Mouse (Mus musculus): ENCODE measurements at regions not wholly inside any gene's neighbourhood (a gene's known extent, or its start where the extent isn't known, plus 50 kb on each side); places are given as distances from the start of the nearest gene placed in this dataset.

GRCm38 (mm10) chr1:77947894-77948293 lies 249.0 kb downstream of the Pax3 start:
- ChIA-PET CTCF (interaction anchor here in 2 of 4 experiments (0.6 to 0.9 kb wide), 3 partner anchors 9 to 32 kb away, joined by 3 to 4 read pairs (median 4); no protein-coding TSS in a partner anchor), POLR2A (interaction anchor here in 3 of 4 experiments (0.6 to 0.7 kb wide), 3 partner anchors 25 to 433 kb away, joined by 3 read pairs; no protein-coding TSS in a partner anchor)

DNA sequence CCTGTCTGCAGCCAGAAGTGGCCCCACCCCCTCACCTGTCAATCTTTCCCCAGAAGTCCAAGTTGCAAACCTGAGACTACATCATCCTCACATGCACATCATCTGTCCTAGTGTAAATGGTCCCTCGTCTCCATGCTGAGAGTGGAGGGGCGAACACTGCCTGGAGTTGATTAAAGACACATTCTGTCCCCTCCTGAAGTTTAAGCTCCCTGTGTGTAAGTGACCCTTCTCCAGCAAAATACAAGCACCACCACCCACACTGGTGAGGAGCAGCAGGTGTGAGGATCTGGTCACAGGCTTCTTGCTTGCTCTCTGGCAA lies 252.6 kb downstream of the Pax3 start:
- CTCF ChIA-PET: interaction anchor here in 2 of 4 experiments (0.6 to 1.7 kb wide), 4 partner anchors 28 to 442 kb away, joined by 3 to 11 read pairs (median 4); no protein-coding TSS in a partner anchor
- POLR2A ChIA-PET: interaction anchor here in 2 of 4 experiments (0.6 to 0.7 kb wide), 2 partner anchors 65 to 270 kb away, joined by 3 to 7 read pairs; no protein-coding TSS in a partner anchor

DNA sequence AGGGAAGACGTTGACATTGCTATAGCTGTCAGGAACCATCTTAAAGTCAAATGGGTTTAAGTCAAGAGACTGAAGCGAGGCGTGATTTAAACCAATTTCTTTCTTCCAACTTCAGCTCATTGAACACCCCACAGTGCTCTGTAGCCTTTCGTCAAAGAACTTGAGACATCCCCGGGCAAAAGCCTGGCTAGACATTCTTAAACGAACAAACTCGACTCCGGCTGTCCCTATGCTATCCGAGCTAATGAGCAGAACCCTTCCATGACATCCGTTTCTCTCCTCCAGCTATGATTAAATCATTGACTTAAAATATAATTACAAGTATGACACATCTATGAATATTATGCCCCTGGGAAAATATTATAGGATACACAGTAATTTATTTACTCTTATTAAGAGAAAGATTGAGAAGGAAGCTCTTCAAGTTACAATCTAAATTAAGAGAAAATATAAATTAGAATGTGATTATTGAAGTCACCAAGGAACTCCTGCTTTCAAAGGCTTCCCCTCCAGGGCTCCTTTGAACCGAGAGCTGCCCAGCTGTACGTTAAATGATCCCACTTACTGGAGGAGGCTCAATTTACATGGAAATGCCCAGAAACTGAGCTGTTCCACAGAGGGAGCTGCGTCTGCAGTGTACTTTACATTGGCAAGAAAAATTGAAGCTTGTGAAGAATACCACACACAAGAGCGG lies 253.2 kb downstream of the Pax3 start:
- CTCF ChIA-PET: interaction anchor here in 2 of 4 experiments (0.6 to 1.7 kb wide), 4 partner anchors 28 to 442 kb away, joined by 3 to 11 read pairs (median 4); no protein-coding TSS in a partner anchor
- POLR2A ChIA-PET: interaction anchor here in 1 of 4 experiments (0.6 kb wide), 1 partner anchor 271 kb away, joined by 7 read pairs; no protein-coding TSS in a partner anchor

- ChIA-PET POLR2A (no interaction called here), CTCF (interaction anchor here in 1 of 4 experiments (1.3 kb wide), 1 partner anchor 29 kb away, joined by 5 read pairs; no protein-coding TSS in a partner anchor)
Observed at GRCm38 (mm10) chr1:77943101-77943500, 253.8 kb downstream of the Pax3 start.

GRCm38 (mm10) chr1:77933095-77933766 lies 263.7 kb downstream of the Pax3 start:
- POLR2A ChIA-PET: interaction anchor here in 2 of 4 experiments (0.6 to 0.7 kb wide), 2 partner anchors 363 to 1103 kb away, joined by 3 to 6 read pairs; no protein-coding TSS in a partner anchor

DNA sequence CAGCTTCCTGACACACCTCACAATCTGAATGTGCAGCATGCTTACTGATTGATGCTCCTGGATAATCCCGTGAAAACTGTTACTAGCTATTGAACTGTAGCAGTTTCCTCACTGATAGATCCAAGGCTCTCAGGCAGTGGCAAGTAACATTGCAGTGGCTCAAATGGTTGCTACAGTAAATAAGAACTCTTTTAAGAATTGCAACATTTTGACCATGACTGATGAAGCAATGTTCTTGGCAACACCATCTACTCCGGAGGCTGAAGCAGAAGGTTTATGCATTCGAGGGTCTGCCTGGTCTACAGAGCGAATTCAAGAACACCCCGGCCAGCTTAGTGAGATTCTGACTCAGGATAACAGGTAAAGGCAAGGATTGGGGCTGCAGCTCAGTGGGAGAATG lies 264.7 kb downstream of the Pax3 start:
- CTCF ChIA-PET: interaction anchor here in 1 of 4 experiments (0.6 kb wide), 1 partner anchor 518 kb away, joined by 3 read pairs; no protein-coding TSS in a partner anchor
- POLR2A ChIA-PET: no interaction called here

More at GRCm38 (mm10) chr1:77933095-77933766, 263.7 kb downstream of the Pax3 start:
- CTCF ChIA-PET: interaction anchor here in 1 of 4 experiments (0.9 kb wide), 1 partner anchor 15 kb away, joined by 4 read pairs; no protein-coding TSS in a partner anchor

DNA sequence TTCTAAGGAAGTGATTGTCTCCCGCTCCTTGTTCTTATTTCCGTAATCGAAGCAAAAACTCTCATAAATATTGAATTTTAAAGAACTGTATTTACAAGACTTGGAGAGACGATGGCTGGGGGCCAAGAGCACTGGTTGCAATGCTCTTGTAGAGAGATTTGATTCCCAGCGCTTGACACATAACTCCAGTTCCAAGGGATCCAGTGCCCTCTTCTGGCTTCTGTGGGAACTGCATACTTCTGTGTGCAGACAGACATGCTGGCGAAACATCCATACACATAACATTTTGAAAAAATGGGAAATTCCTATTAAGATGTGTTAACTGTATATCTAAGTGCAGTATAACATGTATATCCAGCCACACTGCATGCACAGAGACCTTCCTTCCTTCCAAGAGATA lies 266.3 kb downstream of the Pax3 start:
- CTCF ChIA-PET: no interaction called here
- POLR2A ChIA-PET: no interaction called here

DNA sequence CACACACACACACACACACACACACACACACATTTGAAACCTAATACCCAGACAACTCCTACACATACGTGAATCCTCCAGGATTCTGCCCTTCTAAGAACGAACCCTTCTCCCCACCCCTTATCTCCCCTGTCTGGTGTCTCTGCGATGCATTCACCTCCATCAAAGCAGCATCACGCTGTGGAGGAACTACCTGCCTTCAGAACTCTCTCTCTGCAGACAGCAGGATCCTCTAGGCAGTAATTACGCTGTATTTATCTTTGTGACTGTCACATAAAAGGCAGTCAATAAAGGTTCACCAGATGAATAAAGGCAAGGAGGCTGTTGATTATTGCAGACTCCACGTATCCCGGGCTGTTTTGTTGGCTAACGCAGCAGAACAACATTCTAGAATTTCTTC lies 267.4 kb downstream of the Pax3 start:
- ChIA-PET CTCF (no interaction called here), POLR2A (no interaction called here)

DNA sequence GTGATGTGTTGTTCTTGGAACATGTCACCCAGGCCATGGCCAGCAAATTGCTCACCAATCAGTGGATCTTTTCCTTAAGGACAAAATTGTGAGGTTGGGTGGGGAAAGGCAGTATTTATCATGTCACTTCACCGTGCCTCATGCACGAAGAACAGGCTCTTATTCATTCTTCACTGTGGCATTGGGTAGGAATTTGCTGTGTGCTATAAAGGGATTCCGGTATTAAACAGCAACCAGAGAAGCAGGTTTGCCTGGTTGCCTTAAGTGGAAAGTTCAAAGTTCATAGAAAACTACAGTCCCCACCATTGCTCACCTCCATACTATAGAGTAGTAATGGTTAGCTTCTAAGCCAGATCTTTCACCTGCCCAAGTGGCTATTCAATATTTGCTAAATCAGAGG lies 270.8 kb downstream of the Pax3 start:
- CTCF ChIA-PET: interaction anchor here in 1 of 4 experiments (0.7 kb wide), 1 partner anchor 859 kb away, joined by 5 read pairs; no protein-coding TSS in a partner anchor
- POLR2A ChIA-PET: interaction anchor here in 2 of 4 experiments (0.7 to 1.1 kb wide), 2 partner anchors 11 to 346 kb away, joined by 3 read pairs; no protein-coding TSS in a partner anchor

DNA sequence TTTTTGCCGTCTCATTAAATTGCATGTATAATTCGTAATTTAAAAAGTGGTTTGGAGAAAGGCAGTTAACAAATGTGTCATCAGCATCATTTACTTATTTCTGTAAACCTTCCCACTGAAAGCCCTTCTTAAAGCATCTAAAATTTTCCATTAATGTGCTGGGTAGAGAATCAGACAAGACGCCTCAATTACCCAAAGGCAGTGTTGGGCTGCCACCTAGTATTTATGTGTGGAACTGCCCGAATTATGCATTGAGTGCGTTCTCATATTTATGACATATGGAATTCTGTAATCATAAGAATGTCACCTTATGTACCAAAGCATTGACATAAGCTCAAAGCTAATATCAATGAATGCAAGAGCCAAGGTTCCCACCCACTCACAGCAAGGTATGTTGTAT lies 300.7 kb downstream of the Pax3 start:
- ChIA-PET POLR2A (no interaction called here), CTCF (no interaction called here)

DNA sequence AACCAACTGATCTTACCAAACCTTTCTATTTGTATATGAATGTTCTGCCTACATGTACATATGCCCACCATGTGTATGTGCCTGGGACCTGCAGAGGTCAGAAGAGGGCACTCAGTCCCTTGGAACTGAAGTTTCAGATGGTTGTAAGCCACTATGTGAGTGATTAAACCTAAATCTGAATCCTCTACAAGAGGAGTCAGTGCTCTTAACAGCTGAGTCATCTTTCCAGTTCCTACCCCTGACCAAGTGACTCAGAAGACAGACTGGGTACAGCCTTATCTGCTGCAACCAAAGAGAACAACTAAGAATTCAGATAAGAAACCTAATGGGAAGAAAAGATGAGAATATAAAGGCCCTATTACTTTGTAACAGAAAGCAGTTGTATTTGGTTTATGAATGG lies 317.9 kb downstream of the Pax3 start:
- CTCF ChIA-PET: no interaction called here

GRCm38 (mm10) chr1:77870125-77870524 lies 326.8 kb downstream of the Pax3 start:
- POLR2A ChIA-PET: no interaction called here
- CTCF ChIA-PET: no interaction called here

More for the DNA sequence above, 317.9 kb downstream of the Pax3 start:
- POLR2A ChIA-PET: no interaction called here

GRCm38 (mm10) chr1:77869174-77869573 lies 327.8 kb downstream of the Pax3 start:
- CTCF ChIA-PET: no interaction called here
- POLR2A ChIA-PET: no interaction called here

GRCm38 (mm10) chr1:77859931-77860330 lies 337.0 kb downstream of the Pax3 start:
- CTCF ChIA-PET: no interaction called here
- POLR2A ChIA-PET: no interaction called here

DNA sequence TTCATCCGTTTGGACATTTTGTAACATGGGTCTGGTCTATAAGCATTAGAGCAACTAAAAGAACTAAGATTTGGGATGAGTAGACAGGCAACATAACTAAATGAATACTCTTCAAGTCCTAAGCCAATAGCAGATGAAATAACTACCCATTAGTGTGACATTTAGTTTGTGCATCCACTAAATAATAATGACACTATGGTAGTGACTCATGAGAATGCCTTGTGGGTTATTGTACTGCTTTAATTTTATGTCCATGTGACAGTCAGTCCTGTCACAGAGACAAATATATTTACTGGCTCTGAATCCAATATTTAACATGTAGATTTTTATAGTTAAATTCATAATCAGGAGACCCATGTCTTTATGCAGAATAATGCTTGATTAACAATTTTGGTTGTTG lies 339.5 kb upstream of the Epha4 start:
- ChIA-PET POLR2A (no interaction called here), CTCF (no interaction called here)

DNA sequence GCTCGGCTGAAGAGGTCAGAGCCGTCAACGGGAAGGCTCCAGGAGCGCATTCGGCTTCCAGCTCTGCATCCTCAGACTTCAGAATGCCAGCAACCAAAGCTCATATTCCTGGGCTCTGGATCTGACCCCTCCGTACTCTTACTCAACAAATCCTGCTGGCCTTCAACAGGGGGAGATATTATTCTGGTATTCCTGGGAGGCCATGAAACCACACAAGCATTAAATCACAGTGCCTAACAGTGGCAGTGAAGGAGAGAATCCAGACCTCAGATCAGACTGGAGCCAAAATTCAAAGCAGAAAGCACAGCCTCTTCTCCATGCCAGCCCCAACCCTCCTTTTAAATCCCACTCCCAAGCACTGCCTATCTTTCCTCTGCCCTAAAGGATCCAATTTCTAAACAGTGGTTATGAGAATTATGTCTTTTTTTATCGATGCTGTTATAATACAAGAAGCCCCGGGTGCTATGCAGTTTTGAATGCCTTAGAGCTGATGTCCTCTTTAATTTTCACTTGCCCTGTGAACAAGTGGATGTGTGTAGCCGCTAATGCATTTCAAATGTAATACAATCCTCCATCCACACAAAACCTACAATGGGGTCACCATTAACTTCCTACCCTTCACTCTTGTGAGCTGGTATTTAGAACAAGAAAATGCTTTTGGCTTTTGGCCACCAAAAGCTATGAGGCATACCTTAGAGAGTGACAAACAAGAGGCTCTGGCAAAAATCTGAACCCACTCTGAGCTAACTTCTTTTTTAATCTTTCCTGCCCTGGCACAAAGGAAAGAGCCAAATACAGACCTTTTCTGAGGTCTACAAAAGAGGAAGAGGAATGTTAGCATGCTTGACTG lies 333.1 kb upstream of the Epha4 start:
- CTCF ChIA-PET: no interaction called here
- POLR2A ChIA-PET: no interaction called here

DNA sequence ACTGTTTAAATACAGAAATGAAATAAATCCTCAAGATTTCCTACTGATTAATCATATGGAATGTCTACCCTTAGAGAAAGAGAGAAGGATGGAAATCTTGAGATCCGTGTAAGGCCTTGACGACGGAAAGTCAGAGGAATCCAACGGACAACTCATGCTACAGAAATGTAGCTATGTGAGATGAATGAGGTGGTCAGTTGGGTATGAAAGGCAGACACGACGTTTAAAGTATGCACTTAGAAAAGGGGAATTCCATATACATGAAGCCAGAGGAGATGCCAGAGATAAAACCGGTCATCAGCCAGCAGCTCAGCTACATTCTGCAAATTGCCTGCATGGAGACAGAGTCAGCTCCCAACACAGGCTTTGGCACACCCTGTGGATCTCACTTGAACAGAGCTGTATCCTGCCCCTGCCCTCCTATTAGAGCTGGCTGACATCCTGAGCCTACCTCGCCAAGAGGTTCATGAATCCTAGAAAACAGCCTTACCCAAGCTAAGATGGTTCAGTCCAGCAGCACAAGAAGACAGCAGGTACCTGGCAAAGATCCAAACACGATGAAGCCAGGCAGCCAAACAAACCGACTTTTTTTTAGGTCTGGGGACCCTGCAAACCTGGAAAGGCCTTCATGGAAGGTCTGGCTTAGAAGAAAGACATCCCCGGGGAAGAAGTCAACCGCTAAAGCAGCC lies 331.3 kb upstream of the Epha4 start:
- CTCF ChIA-PET: no interaction called here

DNA sequence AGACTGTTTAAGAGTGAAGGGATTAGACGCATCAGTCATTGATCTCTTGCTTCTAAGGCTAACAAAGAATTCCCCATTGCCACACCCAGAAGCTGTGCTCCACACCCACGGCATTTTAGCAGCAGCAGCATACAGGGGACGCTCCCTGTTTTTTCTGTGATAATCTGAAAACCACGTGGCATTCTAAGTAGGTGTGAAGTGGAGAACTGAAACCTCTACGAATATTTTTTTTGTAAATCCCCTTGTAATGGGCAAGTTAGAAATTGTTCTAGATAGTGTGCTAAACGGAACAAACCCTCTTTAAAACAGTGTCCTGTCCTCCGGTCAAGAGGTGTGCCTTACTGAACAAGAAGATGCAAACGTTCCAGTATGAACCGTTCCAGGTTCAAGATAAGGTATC lies 325.8 kb upstream of the Epha4 start:
- ChIA-PET CTCF (no interaction called here), POLR2A (no interaction called here)

More for the DNA sequence above, 331.3 kb upstream of the Epha4 start:
- POLR2A ChIA-PET: no interaction called here

GRCm38 (mm10) chr1:77832174-77832573 lies 317.3 kb upstream of the Epha4 start:
- ChIA-PET POLR2A (no interaction called here), CTCF (no interaction called here)
